Mouse (Mus musculus) frontal cortex, adult (tissue): ENCODE measurements around the gene BC049352.

ENCODE experiments used
- ATAC-seq: cut with Nextera tagmentation; 2 replicates; pipeline ENCODE4 v1.9.2; 2017; ENCODE audit warnings: mild to moderate bottlenecking, moderate library complexity, mixed read lengths; ENCODE audit not compliant: low TSS enrichment

BC049352 gene

GRCm38 (mm10) chr9:45189661-45190174, 7.9 kb downstream of the BC049352 start:
- no peak for ATAC-seq

GRCm38 (mm10) chr9:45195468-45195867, 13.7 kb downstream of the BC049352 start:
- ATAC-seq: no peak

DNA sequence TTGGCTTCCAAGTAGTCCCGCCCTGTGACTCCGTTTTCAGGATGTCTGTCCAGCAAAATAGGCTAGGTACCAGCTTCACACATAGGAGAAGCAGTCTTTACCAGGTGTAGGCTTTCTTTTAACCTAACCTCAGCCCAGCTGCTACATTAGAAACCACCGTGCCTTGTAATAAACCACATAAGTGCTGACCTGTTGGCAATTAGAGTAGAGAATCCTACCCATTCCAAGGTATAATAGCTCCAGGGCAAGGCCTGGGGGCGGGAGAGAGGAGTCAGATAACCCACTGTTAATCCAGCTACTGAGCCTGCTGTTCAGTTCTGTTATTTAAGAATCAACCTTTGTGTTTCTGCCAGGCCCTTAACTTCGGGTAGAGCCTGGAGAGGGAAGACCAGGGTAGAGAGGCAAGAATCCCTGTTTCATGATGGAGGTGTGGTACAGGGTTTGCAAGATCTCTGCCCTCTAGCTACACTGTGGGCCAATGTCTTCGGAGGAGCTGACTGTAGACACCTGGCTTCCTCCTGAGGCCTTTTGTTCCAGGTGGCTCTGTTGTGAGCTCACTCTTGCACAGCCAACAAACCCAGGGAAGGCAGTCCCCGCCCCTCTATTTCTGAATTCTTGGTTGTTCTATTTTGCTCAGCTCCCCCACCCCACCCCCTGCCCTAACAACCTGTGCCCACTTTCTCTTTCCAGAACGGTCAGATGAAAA, 14.5 kb downstream of the BC049352 start:
- no peak for ATAC-seq

- peak; percentile 50; the same call in 1 of the 2 replicates for ATAC-seq
Observed at GRCm38 (mm10) chr9:45197549-45197948, 15.7 kb downstream of the BC049352 start.

- no peak for ATAC-seq
Observed at GRCm38 (mm10) chr9:45201319-45201947, 19.6 kb downstream of the BC049352 start.

DNA sequence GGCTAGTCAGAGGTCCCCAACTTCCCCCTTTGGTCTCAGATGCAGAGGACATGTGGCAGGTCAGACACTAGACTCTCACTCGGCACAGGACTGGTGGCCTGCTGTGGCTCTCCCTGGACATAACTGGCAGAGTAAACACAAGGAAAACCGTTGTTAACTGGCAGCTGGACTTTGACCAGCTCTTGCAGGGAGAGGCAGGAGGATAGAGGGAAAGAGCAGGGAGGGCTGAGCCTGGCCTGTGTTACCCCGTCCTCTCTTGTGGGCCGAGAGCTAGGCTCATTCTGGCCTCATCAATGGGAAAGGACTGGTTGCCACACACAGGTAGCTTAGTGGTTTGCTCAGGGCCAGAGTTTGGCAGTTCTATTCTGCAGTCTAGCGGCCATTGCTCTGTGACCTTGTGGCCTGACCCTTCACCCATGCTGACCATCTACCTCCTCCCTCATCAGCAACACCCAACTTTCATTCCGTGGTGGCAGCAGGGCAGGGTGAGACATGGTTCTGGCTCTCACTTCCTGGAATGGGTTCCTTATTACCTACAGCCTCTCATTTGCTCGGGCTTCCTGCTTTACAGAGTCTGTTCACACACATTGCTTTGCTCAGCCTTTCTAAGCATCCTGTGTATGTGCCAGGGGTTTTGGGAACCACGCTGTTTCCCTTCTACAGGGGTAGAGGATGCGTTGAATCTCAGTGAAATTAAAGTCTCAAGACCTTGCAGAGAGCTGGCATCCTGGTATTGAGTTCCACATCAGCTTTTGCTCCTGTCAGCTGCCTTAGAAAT, 20.4 kb downstream of the BC049352 start:
- no peak for ATAC-seq

DNA sequence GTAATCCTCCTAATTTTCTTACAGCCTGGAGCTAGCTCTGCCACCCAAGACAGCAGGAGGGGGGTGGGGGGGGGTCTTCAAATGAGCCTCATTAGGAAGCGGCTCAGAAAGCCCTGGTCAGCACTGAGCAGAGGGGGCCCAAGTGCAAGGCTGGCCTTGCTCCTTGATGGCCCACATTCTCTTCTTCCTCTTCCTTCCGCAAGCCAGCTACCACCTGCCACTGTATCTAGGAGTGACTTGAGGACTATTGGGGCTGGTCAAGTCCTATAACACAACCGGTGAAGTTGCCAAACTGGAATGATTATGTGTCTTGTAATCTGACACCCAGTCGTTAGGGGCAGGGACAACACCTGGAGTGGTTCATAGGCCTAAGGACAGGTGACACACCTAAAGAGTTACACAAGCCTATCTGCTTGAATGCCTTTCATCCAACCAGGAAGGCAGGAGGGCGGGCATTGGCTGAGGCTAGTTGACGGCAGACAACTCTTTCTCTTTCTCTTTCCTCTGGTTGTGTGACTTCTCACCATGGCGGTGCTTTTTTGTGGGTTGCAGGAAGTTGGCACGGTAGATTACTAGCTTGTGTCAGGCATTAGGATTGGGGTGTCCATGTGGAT, 22.1 kb downstream of the BC049352 start, which contains the start of gene Tmprss4:
Gene Tmprss4, minus strand, starts transcription at position 296 of the 614 bp plus-strand sequence.
- ATAC-seq: no peak

GRCm38 (mm10) chr9:45205143-45205542, 23.3 kb downstream of the BC049352 start:
- no peak for ATAC-seq

GRCm38 (mm10) chr9:45206121-45206520, 24.3 kb downstream of the BC049352 start:
- ATAC-seq: no peak

- ATAC-seq: no peak
Observed at GRCm38 (mm10) chr9:45207015-45207743, 25.4 kb downstream of the BC049352 start.

DNA sequence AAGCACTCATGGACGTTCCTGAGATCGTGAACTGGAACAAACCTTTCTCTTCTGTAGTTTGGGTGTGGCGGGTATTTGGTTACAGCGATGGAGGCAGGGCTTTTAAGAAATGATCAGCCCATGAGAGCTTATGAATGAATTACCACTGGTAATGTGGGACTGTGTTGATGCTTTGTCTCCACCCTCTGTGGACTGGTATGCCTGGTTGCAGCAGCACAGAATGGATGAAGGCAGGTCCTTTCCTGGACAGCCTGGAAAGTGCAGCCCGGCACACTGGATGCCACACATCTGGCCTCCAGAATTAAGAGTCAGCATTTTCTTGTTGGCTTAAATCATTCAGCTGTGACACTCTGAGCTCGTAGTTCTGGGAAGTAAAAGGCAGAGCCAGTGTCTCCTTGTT, 30.2 kb downstream of the BC049352 start:
- no peak for ATAC-seq

DNA sequence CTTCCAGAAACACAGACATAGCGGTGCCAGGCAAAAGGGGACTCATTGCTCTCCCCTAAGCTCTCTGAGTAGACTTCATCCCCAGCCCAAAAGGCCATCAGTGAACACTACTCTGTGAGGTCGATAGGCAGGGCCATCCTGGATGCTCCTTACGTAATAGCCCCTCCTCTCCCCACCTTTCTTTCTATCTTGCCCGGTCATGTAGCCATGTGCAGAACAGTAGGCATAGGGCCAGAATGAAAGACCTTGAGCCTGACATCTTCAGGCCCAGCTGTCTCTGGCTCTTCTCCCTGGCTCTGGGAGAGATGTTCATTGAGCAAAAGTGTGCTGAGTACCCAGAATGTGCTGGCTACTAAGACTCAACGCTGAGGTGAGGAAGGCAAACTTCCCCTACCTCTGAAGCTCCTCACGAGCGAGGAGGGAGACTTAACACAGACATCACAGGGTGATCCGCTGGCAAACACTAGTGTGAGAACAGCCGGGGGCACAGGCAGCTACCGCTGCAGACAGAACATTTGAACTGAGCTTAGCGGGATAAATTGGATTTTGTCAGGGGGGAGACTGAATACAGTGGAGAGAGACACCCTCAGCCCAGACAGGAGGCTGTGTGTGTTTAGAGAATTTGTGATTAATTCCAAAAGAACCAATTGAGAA, 33.8 kb downstream of the BC049352 start:
- no peak for ATAC-seq

GRCm38 (mm10) chr9:45219644-45220043, 37.8 kb downstream of the BC049352 start:
- no peak for ATAC-seq

DNA sequence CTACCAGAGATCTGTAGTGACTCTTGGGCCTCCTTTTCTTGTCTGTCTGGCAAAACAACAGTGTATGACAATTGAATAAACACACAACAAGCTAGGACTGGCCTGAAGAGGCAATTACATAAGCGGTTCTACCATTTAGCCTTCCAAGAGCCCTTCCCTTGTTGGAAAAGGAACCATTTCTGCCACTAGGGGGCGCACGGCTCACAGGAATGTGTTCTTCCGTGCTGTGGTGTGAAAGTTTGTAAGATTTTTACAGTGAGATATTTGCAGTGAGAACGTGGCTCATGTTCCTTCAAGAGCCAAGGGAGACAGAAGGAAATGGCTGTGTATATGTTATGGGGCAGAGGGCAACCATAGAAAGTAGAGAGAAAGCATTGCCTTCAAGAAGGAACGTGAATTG, 39.8 kb downstream of the BC049352 start:
- ATAC-seq: peak; percentile 96

GRCm38 (mm10) chr9:45229359-45229758, 47.6 kb downstream of the BC049352 start:
- no peak for ATAC-seq

DNA sequence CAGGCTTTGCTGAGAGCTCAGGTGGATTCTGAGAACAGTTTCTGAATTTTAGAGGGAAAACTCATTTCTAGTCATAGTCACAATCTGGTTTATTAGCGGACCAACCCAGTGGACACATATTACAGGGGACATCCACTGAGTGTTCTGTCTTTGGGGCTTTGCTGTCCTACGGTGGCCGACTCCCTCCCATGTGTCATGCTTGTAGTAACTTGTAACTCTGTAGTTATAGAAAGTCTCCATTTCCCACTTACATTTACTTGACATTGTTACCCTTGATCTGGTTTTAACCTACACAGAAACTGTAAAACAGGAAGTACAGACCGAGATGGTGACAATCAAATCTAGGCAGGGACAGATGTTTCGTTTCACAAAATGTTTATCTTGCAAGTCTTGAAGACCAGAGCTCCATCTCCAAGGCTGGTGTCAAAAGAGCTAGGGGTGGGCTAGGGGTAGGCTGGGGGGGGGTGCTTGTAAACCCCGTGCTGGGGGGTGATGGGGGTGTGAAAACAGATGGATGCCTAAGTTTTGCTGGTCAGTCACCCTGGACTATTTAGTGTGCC, 53.9 kb downstream of the BC049352 start:
- ATAC-seq: no peak

DNA sequence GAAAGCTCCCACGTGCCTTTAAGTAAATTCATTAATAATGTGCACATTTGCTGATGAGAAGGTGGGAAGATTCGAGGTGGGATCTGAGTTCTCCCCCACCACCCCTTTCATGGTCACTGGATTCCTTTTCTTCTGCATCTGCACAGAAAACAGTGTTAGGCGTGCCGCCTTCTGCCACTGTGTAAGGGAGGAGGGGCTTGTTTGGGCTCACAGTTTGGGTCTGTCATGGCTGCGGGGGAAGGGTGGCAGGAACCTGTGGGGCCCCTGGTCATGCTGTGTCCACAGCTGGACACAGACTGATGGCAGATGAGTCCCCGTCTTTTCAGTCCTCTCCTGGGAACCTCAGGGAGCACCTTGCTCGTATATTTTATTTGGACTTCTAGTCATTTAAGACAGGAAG, 54.9 kb downstream of the BC049352 start:
- ATAC-seq: no peak

DNA sequence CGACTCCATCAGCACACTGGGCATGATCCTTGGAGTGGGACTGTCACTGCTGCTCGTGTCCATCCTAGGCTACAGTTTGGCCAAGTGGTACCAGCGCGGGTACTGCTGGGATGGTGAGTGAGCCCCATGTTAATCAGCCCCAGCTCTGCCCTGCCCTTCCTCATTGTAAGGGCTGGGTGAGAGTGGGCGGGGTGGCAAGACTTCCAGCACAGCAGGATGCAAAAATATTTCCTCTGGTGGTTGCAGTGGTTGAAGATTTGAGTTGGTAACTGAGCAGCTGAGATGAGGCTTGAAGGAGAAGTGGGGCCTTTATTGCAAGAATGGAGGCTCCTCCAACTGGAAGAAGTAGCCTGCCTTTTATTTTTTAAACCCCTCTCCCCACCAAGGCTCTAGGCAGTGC, 59.6 kb downstream of the BC049352 start:
- no peak for ATAC-seq

GRCm38 (mm10) chr9:45245432-45245831, 63.6 kb downstream of the BC049352 start:
- no peak for ATAC-seq

DNA sequence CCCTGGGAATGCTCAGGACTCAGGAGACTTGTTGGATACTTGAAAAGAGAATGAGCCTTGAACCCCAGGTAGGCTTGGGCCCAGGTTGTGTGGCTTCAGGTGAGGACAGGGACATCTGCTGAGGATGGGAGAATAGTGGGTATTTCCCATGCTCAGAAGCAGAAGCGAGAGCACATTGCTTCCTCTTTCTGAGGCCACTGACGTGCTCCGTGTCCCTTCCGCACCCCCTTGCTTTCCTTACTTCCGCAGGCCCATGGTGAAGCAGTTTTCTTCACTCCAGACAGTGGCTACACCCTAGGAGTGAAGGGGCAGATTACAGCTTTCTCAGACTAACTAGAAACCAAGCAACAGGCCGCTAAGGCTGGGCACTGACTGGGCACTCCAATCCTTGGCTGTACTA, 64.3 kb downstream of the BC049352 start:
- ATAC-seq: no peak
